Mouse (Mus musculus) stomach, embryonic 16.5 days (tissue): Measurements from ENCODE around the gene Gorab. TPM values are rescaled to one million over a fixed set of nuclear protein-coding genes. Genes with fewer than 3 reads are reported as not detected.

Experiments
- ATAC-seq: fragments of 200-750 bp; cut with Nextera tagmentation; 2 replicates; pipeline ENCODE4 v1.8.0; 2017; ENCODE audit warnings: moderate number of reproducible peaks, moderate TSS enrichment; ENCODE audit not compliant: insufficient read depth, low FRiP score
- H3K27ac ChIP-seq: fragments of 300-500 bp; sonication (generic); 2 replicates; pipeline ENCODE4 v1.5.1; 2014; ENCODE audit warnings: low read length
- H3K27me3 ChIP-seq: fragments of 300-500 bp; sonication (generic); 2 replicates; pipeline ENCODE4 v1.6.1; 2014; ENCODE audit warnings: low read length, control low read depth, mixed read lengths; ENCODE audit not compliant: control insufficient read depth, insufficient read depth
- H3K36me3 ChIP-seq: fragments of 300-500 bp; sonication (generic); 2 replicates; pipeline ENCODE4 v1.6.1; 2014; ENCODE audit warnings: low read length; ENCODE audit not compliant: control insufficient read depth, insufficient read depth
- H3K4me1 ChIP-seq: fragments of 300-500 bp; sonication (generic); 2 replicates; pipeline ENCODE4 v1.6.1; 2014; ENCODE audit warnings: low read length, control low read depth, mixed read lengths; ENCODE audit not compliant: control insufficient read depth, insufficient read depth
- H3K4me2 ChIP-seq: fragments of 300-500 bp; sonication (generic); 2 replicates; pipeline ENCODE4 v1.6.1; 2014; ENCODE audit warnings: low read depth, low read length, mixed read lengths
- H3K4me3 ChIP-seq: fragments of 300-500 bp; sonication (generic); replicated peaks from 2 replicates; pipeline ENCODE4 v1.5.1; 2014; ENCODE audit warnings: mild to moderate bottlenecking, low read length
- H3K9ac ChIP-seq: fragments of 300-500 bp; sonication (generic); 2 replicates; pipeline ENCODE4 v1.6.1; 2014; ENCODE audit warnings: low read length
- H3K9me3 ChIP-seq: fragments of 300-500 bp; sonication (generic); replicated peaks from 2 replicates; pipeline ENCODE4 v1.6.1; 2016; ENCODE audit warnings: low read length, control low read depth; ENCODE audit not compliant: control insufficient read depth
- WGBS: fragments of 180-500 bp; shearing (Covaris S2); extraction: QIAGEN DNeasy Blood & Tissue Kit; methylation state at CpG from one replicate; pipeline ENCODE4 v1.1.7; 2014; 5-methylcytosine and 5-hydroxymethylcytosine counted together
- polyA plus RNA-seq: library from polyadenylated mRNA; unstranded; fragments of >200 nt; fragmentation: Nextera tagmentation; extraction: Ambion mirVana; gene quantifications from 2 replicates; pipeline ENCODE4 v1.2.1, GENCODE M21; 2015

Gene Gorab
- polyA plus RNA-seq, 1 experiment from 2014 or later: 18.8 TPM

DNA sequence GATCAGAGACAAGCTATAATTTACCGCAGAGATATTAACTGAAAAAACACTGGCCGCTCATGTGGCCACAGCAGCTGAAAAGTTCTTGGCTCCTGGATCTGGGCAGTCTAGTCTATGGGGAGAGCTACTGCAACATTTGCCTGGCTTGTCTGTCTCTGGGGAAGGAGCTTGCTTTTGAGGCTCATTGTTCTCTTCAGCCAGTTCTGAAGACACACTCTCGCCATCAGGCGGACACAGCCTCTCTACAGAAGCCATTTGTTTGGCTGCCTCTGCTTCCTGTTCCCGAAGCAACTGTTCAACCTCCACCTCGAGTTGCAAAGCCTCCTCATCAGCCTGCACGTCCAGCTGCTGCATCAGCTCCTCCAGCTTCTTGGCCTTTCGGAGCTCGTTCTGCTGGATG is 17.3 kb downstream of the Gorab start:
- Histone ChIP-seq H3K4me2 (no peak overlapping the region), H3K27me3 (no peaks in the 10 kb centered on the region), H3K4me1 (no peaks in the 10 kb centered on the region), H3K9me3 (no peaks in the 10 kb centered on the region), H3K4me3 (no peak overlapping the region), H3K27ac (no peak overlapping the region), H3K36me3 (peaks cover 7% of the 10 kb centered on the region; the same call in 1 of the 2 replicates), H3K9ac (no peak overlapping the region)
- WGBS: 78% methylated on average over 9 of the region's 9 CpGs
- no peak for ATAC-seq

DNA sequence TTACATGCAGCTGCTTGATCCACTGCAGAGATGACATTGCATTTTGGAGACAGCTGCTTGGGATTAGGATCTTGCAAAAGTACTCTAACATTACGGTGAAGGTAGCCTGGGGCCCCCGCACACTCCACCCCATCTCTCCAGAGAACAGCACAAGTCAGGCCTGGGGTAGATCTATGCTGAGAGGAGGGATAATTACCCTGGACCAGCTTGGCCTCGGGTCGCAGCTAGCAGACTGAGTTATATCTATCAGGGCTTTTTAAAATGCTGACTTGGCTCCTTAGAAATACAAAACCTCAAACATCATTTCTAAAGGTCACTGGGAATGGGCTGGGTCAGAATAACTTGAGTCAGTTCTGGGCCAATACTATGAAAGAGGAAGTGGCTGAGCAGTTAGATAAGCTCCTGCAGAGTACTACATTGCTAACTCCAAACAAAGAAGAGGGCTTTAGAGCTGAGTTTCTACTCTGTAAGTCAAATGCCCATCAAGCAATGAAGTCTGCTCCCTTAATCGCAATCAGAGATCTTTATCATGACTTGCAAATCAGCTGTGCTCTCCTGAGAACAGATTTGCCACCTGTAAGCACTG is 19.9 kb downstream of the Gorab start:
- WGBS: 55% methylated on average over 5 of the region's 5 CpGs
- Histone ChIP-seq H3K4me1 (no peaks in the 10 kb centered on the region), H3K9me3 (no peaks in the 10 kb centered on the region), H3K4me3 (no peak overlapping the region), H3K4me2 (no peak overlapping the region), H3K27ac (no peak overlapping the region), H3K27me3 (no peaks in the 10 kb centered on the region), H3K36me3 (peaks cover 7% of the 10 kb centered on the region; the same call in 1 of the 2 replicates), H3K9ac (no peak overlapping the region)
- no peak for ATAC-seq

DNA sequence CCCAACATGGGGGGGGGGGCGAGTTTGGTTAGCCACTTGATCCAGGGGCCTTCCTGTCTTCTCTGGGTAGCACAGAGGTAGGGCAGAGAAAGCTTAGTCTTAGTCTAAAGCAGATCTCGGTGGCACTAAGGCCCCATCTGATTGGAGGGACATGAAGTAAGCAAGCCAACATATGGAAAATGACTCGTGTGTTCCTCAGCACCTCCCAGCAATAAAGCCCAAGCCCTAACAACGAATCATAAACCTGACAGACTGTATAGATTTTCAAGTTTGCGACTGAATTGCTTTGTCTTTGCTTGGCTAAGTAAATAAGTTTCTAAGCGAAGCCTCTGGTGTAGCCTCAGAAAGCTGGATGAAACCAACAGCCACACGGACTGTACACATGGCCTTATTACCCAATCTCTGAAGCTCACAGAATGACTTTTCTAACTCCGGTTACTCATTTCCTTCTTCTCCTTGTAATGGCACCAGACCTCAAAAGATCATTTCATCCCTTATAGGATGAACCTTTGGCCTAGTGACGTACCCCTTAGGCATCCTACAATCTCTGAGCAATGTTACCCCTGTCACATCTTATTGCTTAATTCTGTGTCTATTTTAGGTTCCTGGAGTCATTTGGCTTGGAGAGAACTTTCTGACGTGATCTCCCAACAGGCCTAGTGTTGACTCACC is 21.3 kb downstream of the Gorab start:
- WGBS: 78% methylated on average over 10 of the region's 10 CpGs
- H3K27me3 ChIP-seq: no peaks in the 10 kb centered on the region
- H3K4me2 ChIP-seq: no peak overlapping the region
- no peak overlapping the region for H3K4me3 ChIP-seq
- peaks cover 7% of the 10 kb centered on the region; the same call in 1 of the 2 replicates for H3K36me3 ChIP-seq
- no peaks in the 10 kb centered on the region for H3K9me3 ChIP-seq
- no peak for ATAC-seq
- H3K4me1 ChIP-seq: no peaks in the 10 kb centered on the region
- no peak overlapping the region for H3K9ac ChIP-seq
- H3K27ac ChIP-seq: no peak overlapping the region

DNA sequence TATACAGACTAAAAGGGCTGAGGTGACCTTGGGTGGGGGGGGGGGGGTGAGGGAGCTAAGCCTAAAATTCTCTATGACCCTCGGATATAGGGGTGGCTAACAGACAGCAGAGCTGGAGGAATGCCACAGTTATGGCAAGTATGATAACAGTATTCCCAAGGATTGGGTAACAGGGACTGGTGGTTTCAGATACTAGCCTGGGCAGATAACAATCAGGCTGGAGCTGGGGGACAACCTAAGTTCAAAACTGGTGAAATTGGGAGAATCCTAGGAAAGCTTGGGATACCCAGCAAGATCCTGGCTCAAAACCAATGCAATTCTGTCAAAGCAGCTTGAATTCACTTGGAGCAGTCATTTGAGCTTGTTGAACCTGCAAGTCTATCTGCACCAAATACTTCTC is 22.9 kb downstream of the Gorab start:
- H3K4me3 ChIP-seq: no peak overlapping the region
- H3K4me1 ChIP-seq: no peaks in the 10 kb centered on the region
- H3K9me3 ChIP-seq: no peaks in the 10 kb centered on the region
- no peak for ATAC-seq
- H3K36me3 ChIP-seq: no peaks in the 10 kb centered on the region
- 50% methylated on average over 1 of the region's 1 CpGs for WGBS
- H3K27ac ChIP-seq: no peak overlapping the region
- H3K27me3 ChIP-seq: no peaks in the 10 kb centered on the region
- H3K9ac ChIP-seq: no peak overlapping the region
- no peak overlapping the region for H3K4me2 ChIP-seq

DNA sequence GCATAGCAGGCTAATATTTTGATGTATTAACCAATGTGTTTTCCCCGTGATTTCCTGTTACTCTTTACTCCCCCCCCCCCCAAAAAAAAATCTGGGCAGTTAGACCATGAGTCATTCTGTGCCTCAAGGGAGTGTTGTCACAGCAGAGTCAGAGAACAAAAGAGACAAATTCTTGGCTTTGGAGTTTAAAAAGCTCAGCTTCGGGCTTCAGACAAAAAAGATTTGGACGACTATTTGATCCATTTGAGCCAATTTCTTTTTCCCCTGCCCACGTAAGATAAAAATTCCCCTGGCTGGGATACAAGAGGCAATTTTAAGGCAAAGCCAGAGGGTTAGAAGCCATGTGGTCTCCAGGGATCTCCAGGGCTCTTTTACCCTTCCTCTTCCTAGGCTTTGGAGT is 23.4 kb downstream of the Gorab start:
- H3K27me3 ChIP-seq: no peaks in the 10 kb centered on the region
- H3K9me3 ChIP-seq: no peaks in the 10 kb centered on the region
- no peak overlapping the region for H3K4me3 ChIP-seq
- no peak for ATAC-seq
- 29% methylated on average over 4 of the region's 4 CpGs for WGBS
- no peaks in the 10 kb centered on the region for H3K4me1 ChIP-seq
- H3K9ac ChIP-seq: no peak overlapping the region
- H3K36me3 ChIP-seq: no peaks in the 10 kb centered on the region
- no peak overlapping the region for H3K4me2 ChIP-seq
- H3K27ac ChIP-seq: no peak overlapping the region

DNA sequence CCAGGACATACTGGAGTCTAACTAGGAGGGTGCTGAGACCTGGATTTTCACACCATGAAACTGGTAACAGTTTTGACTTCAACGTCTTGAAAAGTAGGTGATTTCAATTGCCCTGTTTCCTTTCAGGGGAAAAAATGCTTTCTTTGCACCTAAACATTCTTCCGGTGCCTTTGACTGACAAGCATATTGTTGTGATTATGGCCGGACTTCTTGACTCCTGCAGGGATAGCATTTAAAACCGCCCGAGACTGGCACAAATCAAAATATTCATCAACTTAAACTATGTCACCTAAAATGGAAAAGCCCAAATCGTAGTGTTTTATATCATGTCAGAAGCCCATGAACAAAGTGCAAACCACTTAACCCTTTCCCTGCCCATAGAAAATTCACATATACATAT is 25.5 kb downstream of the Gorab start:
- H3K4me2 ChIP-seq: no peak overlapping the region
- no peaks in the 10 kb centered on the region for H3K4me1 ChIP-seq
- H3K27me3 ChIP-seq: no peaks in the 10 kb centered on the region
- H3K9me3 ChIP-seq: no peaks in the 10 kb centered on the region
- no peak for ATAC-seq
- WGBS: 60% methylated on average over 6 of the region's 6 CpGs
- no peak overlapping the region for H3K4me3 ChIP-seq
- no peaks in the 10 kb centered on the region for H3K36me3 ChIP-seq
- no peak overlapping the region for H3K9ac ChIP-seq
- no peak overlapping the region for H3K27ac ChIP-seq

DNA sequence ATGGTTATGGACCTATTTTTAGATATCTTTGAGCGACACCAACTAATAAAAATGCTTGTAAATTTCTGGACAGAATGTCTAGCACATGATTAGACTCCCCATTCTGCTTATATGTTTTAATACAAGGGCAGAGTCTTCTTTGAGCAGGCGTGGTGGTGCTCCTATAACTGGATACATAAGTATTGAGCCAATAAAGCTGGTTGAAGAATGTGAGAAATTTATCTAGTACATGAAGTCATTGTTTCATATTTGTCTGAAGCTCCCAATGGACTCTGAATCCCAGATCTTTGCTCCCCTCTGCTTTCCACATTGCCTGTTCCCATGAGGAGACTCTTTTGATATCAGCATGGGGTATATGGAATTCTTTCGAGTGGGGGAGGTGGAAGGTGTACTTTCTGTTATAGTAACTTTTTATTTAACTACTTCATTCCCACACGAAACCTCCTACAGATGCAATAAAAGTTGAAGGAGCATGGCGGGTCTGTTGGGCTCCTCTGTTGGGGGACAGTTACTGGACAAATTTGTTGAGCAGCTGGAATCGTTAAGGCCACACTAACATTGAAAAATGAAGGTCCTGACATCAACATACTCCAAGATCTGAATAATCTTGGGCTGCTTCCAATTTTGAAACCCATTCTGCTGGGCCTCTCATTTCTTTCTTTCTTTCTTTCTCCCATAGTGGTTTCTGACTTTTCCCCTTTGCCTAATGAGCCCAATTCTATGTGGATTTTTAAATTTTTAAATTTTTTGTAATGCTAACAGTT is 26.5 kb downstream of the Gorab start:
- Histone ChIP-seq H3K36me3 (no peaks in the 10 kb centered on the region), H3K9ac (no peak overlapping the region), H3K4me3 (no peak overlapping the region), H3K4me2 (no peak overlapping the region), H3K4me1 (no peaks in the 10 kb centered on the region), H3K9me3 (no peaks in the 10 kb centered on the region), H3K27ac (no peak overlapping the region), H3K27me3 (no peaks in the 10 kb centered on the region)
- no peak for ATAC-seq
- 59% methylated on average over 6 of the region's 6 CpGs for WGBS

DNA sequence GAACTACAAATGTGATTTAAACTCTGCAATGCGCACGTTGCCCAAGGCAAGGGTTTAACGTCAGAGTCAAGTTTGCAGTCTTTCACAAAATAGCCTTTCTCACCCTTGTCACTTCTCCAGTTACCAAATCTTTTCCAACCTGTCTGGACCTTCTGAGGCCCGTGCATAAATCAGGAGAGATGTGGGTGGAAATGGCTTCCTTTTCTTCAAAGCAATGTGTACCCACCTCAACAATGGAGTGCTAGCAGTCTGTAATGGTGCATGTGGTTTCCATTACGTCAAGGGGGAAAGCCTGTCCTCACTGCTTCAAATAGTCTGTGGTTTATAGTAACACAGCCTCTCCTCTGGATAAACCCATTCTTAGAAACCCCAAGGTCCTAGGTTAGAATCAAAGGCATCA is 29.0 kb downstream of the Gorab start:
- Histone ChIP-seq H3K4me1 (no peaks in the 10 kb centered on the region), H3K9me3 (no peaks in the 10 kb centered on the region), H3K4me2 (no peak overlapping the region), H3K9ac (no peak overlapping the region), H3K27ac (no peak overlapping the region), H3K27me3 (no peaks in the 10 kb centered on the region), H3K4me3 (no peak overlapping the region), H3K36me3 (no peaks in the 10 kb centered on the region)
- WGBS: 72% methylated on average over 5 of the region's 5 CpGs
- ATAC-seq: no peak

DNA sequence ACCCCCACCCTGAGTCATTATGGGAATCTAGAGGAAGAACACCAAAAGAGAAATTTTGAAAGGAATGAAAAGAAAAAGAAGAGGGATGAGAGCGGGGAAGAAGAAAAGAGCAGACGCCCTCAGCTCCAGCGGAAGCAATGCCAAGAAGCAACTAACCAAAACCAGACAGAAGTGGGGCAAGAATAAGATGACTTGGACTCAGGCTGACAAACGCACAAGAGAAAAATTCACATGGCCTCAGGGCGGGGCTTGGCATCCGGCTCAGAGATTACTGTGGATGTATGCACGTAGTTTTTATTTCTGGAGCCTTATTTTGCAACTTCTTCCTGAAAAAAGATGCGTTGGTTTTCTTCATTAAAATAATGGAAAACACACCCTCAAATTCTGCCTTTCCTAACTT is 41.3 kb downstream of the Gorab start:
- Histone ChIP-seq H3K27ac (no peak overlapping the region), H3K4me1 (peaks cover 4% of the 10 kb centered on the region), H3K4me3 (no peak overlapping the region), H3K27me3 (no peaks in the 10 kb centered on the region), H3K36me3 (no peaks in the 10 kb centered on the region), H3K4me2 (no peak overlapping the region), H3K9me3 (no peaks in the 10 kb centered on the region), H3K9ac (no peak overlapping the region)
- 65% methylated on average over 8 of the region's 8 CpGs for WGBS
- ATAC-seq: no peak
